In the genomic region with DNA sequence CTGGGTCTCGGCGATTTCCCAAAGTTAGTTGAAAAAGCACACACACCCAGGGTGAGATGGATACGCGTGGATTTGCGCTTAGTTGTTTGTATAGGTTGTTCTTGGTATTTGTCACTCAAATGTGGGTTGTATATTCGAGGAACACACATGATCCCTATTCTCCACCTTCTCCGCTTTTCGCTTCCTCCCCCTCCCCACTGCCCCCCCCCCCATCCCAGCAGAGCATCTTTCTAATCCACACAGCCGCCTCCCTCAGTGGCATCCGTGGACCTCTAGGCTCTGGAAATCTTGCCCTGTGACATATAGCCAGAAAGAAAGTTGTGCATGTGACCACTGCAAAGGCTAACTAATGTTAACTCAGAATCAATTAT, we compare ENCODE assay signal across 7 mouse cellular contexts. TPM values are rescaled to one million over a fixed set of nuclear protein-coding genes. Genes with fewer than 3 reads are reported as not detected.
A peak's percentile ranks its signal among the peaks of the same experiment; 100 is the strongest.
DNase-seq lines count a peak whose midpoint lies in the region; ATAC-seq and TF ChIP-seq lines count a peak whose summit lies in the region.

A gene (minus strand): TSS at position 101 of the 371 bp plus-strand sequence.

- H3K4me3 ChIP-seq in lung, embryonic 14.5 days (ENCODE audit: low read depth, low read length) = peak within 1 kb of the TSS; percentile 47
- peak within 1 kb of the TSS; percentile 48 for H3K4me3 ChIP-seq in forebrain, embryonic 11.5 days (ENCODE audit: low read depth, low read length)
- peak within 1 kb of the TSS; percentile 47 for H3K4me3 ChIP-seq in limb, embryonic 11.5 days (ENCODE audit: low read depth, low read length)
- H3K4me3 ChIP-seq in olfactory bulb, adult 2 months (ENCODE audit: insufficient read depth, low read depth, low read length) = peak within 1 kb of the TSS; percentile 52

- ATAC-seq in lung, embryonic 14.5 days (ENCODE audit: insufficient read depth) = no peak
- peak; percentile 11 for ATAC-seq in forebrain, embryonic 11.5 days (replicated peaks; ENCODE audit: low FRiP score)
- peak; percentile 36 for ATAC-seq in limb, embryonic 11.5 days (ENCODE audit: insufficient number of reproducible peaks, low FRiP score, low TSS enrichment, low read depth)

- H3K9ac ChIP-seq in lung, embryonic 14.5 days = peak within 1 kb of the TSS; percentile 30; the same call in 1 of the 2 replicates
- H3K9ac ChIP-seq in forebrain, embryonic 11.5 days (ENCODE audit: low read length) = peak within 1 kb of the TSS; percentile 45
- peak within 1 kb of the TSS; percentile 1; the same call in 1 of the 2 replicates for H3K9ac ChIP-seq in limb, embryonic 11.5 days (ENCODE audit: low read length)

- no peak for DNase-seq in lung, embryonic 14.5 days
- DNase-seq in lung, postnatal 14 days = no peak
- no peak for DNase-seq in forebrain, embryonic 11.5 days (ENCODE audit: low spot score)
- no peak for DNase-seq in limb, embryonic 11.5 days (ENCODE audit: low spot score)
- DNase-seq in cerebellum, postnatal 14 days = no peak
- no peak for DNase-seq in urinary bladder, postnatal 36 days (ENCODE audit: low spot score in 2 of 2)

- WGBS in lung, embryonic 14.5 days = 12% methylated on average over 10 of the region's 10 CpGs
- 6% methylated on average over 10 of the region's 10 CpGs for WGBS in forebrain, embryonic 11.5 days
- WGBS in limb, embryonic 11.5 days = 13% methylated on average over 10 of the region's 10 CpGs
- 13% methylated on average over 10 of the region's 10 CpGs for WGBS in olfactory bulb, adult 2 months

- H3K36me3 ChIP-seq in lung, embryonic 14.5 days (ENCODE audit: insufficient read depth) = no peaks in the 10 kb centered on the region
- H3K36me3 ChIP-seq in forebrain, embryonic 11.5 days (ENCODE audit: control insufficient read depth, insufficient read depth, low read length) = no peaks in the 10 kb centered on the region
- H3K36me3 ChIP-seq in limb, embryonic 11.5 days (ENCODE audit: control insufficient read depth, insufficient read depth, low read length) = no peaks in the 10 kb centered on the region

- TF ChIP-seq POLR2A in olfactory bulb, adult 2 months (IDR thresholded peaks at IDR 0.05; ENCODE audit: insufficient read depth, low read depth, low read length) = no peak

- no peak within 1 kb of the TSS for H3K27ac ChIP-seq in lung, embryonic 14.5 days (ENCODE audit: low read depth)
- H3K27ac ChIP-seq in forebrain, embryonic 11.5 days (ENCODE audit: low read depth, low read length) = no peak within 1 kb of the TSS
- H3K27ac ChIP-seq in limb, embryonic 11.5 days (replicated peaks; ENCODE audit: low read depth, low read length) = no peak within 1 kb of the TSS
- H3K27ac ChIP-seq in olfactory bulb, adult 2 months (ENCODE audit: insufficient read depth, low read depth, low read length) = no peak within 1 kb of the TSS

- peak within 1 kb of the TSS; percentile 92 for H3K4me2 ChIP-seq in lung, embryonic 14.5 days
- H3K4me2 ChIP-seq in forebrain, embryonic 11.5 days (ENCODE audit: low read depth, low read length, severe bottlenecking) = peak within 1 kb of the TSS; percentile 77
- peak within 1 kb of the TSS; percentile 92 for H3K4me2 ChIP-seq in limb, embryonic 11.5 days (ENCODE audit: low read depth, severe bottlenecking)

- H3K4me1 ChIP-seq in lung, embryonic 14.5 days (ENCODE audit: insufficient read depth) = 0 out of 2 replicates have a peak, but pooled peaks cover 5% of the 10 kb centered on the region
- H3K4me1 ChIP-seq in forebrain, embryonic 11.5 days (replicated peaks; ENCODE audit: control insufficient read depth, insufficient read depth, low read length) = peaks cover 4% of the 10 kb centered on the region; the same call in 1 of the 2 replicates
- H3K4me1 ChIP-seq in limb, embryonic 11.5 days (ENCODE audit: control insufficient read depth, insufficient read depth, low read length) = peaks cover 8% of the 10 kb centered on the region
- peaks cover 16% of the 10 kb centered on the region for H3K4me1 ChIP-seq in olfactory bulb, adult 2 months (ENCODE audit: control insufficient read depth, insufficient read depth, low read length)

- TF ChIP-seq CTCF in lung, embryonic 14.5 days (IDR thresholded peaks at IDR 0.05; ENCODE audit: low read depth) = no peak
- no peak for TF ChIP-seq CTCF in olfactory bulb, adult 2 months (IDR thresholded peaks at IDR 0.05; ENCODE audit: insufficient read depth, low read depth, low read length)

- H3K27me3 ChIP-seq in lung, embryonic 14.5 days (ENCODE audit: insufficient read depth, low read length) = peaks cover 46% of the 10 kb centered on the region
- peaks cover 31% of the 10 kb centered on the region for H3K27me3 ChIP-seq in forebrain, embryonic 11.5 days (ENCODE audit: control insufficient read depth, insufficient read depth, low read length)
- peaks cover 26% of the 10 kb centered on the region for H3K27me3 ChIP-seq in limb, embryonic 11.5 days (ENCODE audit: control insufficient read depth, insufficient read depth, low read length)

- H3K9me3 ChIP-seq in lung, embryonic 14.5 days (ENCODE audit: low read depth, low read length) = no peaks in the 10 kb centered on the region
- H3K9me3 ChIP-seq in forebrain, embryonic 11.5 days (ENCODE audit: control insufficient read depth, low read length) = no peaks in the 10 kb centered on the region
- H3K9me3 ChIP-seq in limb, embryonic 11.5 days (ENCODE audit: control insufficient read depth, low read length) = no peaks in the 10 kb centered on the region

RNA-seq across cellular contexts. Expression of the gene that starts here (rescaled TPM):
- polyA plus RNA-seq in lung, embryonic 14.5 days (2014; fragmentation: Nextera tagmentation; extraction: Ambion mirVana) = 0.13 TPM in 1 of 2 replicates, not detected in the other
- 0.36 and 0.48 TPM in 2 replicates for polyA plus RNA-seq in forebrain, embryonic 11.5 days (2014; fragmentation: Nextera tagmentation; extraction: Ambion mirVana)
- polyA plus RNA-seq in limb, embryonic 11.5 days (2014; fragmentation: Nextera tagmentation; extraction: Ambion mirVana) = 0.11 and 0.37 TPM in 2 replicates
- polyA plus RNA-seq in olfactory bulb, adult 2 months (2012; ENCODE audit: insufficient read depth, insufficient read length, low replicate concordance, missing spikeins) = not detected in 2 replicates

Comparison
In these comparisons a context has a peak if more than half of its experiments do, and no peak if none do; other contexts are left out.
1. Peak in ATAC-seq, H3K4me3 ChIP-seq, H3K9ac ChIP-seq and H3K4me2 ChIP-seq in forebrain, embryonic 11.5 days; RNA of the gene not detected or under 1 TPM.
2. Peak in ATAC-seq, H3K4me3 ChIP-seq, H3K9ac ChIP-seq and H3K4me2 ChIP-seq in limb, embryonic 11.5 days; RNA of the gene not detected or under 1 TPM.